ENCODE assay signal across 11 mouse cellular contexts in genomic region chr16:43465368-43465839, GRCm38 (mm10).
DNase-seq lines count a peak whose midpoint lies in the region; ATAC-seq and TF ChIP-seq lines count a peak whose summit lies in the region.
"Had no signal": no experiment of that assay in that cellular context is flagged by ENCODE, and none has a peak within 500 bp of the region (broad histone marks: within the 10 kb centered on the region; RNA-seq: fewer than 3 reads in every experiment).

No protein-coding gene starts in this region.

- H3K27me3 ChIP-seq in hindbrain, embryonic 15.5 days: no peaks in the 10 kb centered on the region
- no peaks in the 10 kb centered on the region for H3K27me3 ChIP-seq in hindbrain, embryonic 12.5 days
- H3K27me3 ChIP-seq in midbrain, postnatal 0 days (ENCODE audit: insufficient read depth, low read length): no peaks in the 10 kb centered on the region
- no peaks in the 10 kb centered on the region for H3K27me3 ChIP-seq in midbrain, embryonic 16.5 days (ENCODE audit: control insufficient read depth, insufficient read depth, low read depth, low read length)
- H3K27me3 ChIP-seq in stomach, postnatal 0 days (ENCODE audit: control insufficient read depth, insufficient read depth, low read length): no peaks in the 10 kb centered on the region
- H3K27me3 ChIP-seq: embryonic facial prominence, embryonic 15.5 days had no signal

- no peak overlapping the region for H3K9ac ChIP-seq in hindbrain, embryonic 15.5 days
- H3K9ac ChIP-seq in hindbrain, embryonic 12.5 days: no peak overlapping the region
- H3K9ac ChIP-seq in midbrain, postnatal 0 days (replicated peaks; ENCODE audit: low read length, poor library complexity, severe bottlenecking): no peak overlapping the region
- H3K9ac ChIP-seq in midbrain, embryonic 16.5 days (ENCODE audit: low read depth, low read length): no peak overlapping the region
- no peak overlapping the region for H3K9ac ChIP-seq in stomach, postnatal 0 days (ENCODE audit: low read length)
- H3K9ac ChIP-seq: embryonic facial prominence, embryonic 15.5 days had no signal

- ATAC-seq in hindbrain, embryonic 15.5 days (ENCODE audit: low FRiP score, low read depth): 0 out of 2 replicates have a peak, but pooled peaks have one; percentile 21
- no peak for ATAC-seq in hindbrain, embryonic 12.5 days (ENCODE audit: low FRiP score)
- no peak for ATAC-seq in midbrain, postnatal 0 days (ENCODE audit: low FRiP score)
- no peak for ATAC-seq in midbrain, embryonic 16.5 days
- no peak for ATAC-seq in stomach, postnatal 0 days (ENCODE audit: low FRiP score, low TSS enrichment)

- H3K4me2 ChIP-seq in hindbrain, embryonic 15.5 days: no peak overlapping the region
- no peak overlapping the region for H3K4me2 ChIP-seq in hindbrain, embryonic 12.5 days (replicated peaks)
- H3K4me2 ChIP-seq in midbrain, postnatal 0 days (ENCODE audit: low read depth, low read length, poor library complexity, severe bottlenecking): no peak overlapping the region
- H3K4me2 ChIP-seq in midbrain, embryonic 16.5 days (ENCODE audit: low read length): no peak overlapping the region
- H3K4me2 ChIP-seq in stomach, postnatal 0 days (replicated peaks; ENCODE audit: low read depth): 0 out of 2 replicates have a peak overlapping the region, but pooled peaks have one; percentile 9
- H3K4me2 ChIP-seq: embryonic facial prominence, embryonic 15.5 days had no signal

- H3K4me1 ChIP-seq in hindbrain, embryonic 15.5 days (replicated peaks): peaks cover 30% of the 10 kb centered on the region
- H3K4me1 ChIP-seq in hindbrain, embryonic 12.5 days: peaks cover 22% of the 10 kb centered on the region
- peaks cover 4% of the 10 kb centered on the region; the same call in 1 of the 2 replicates for H3K4me1 ChIP-seq in midbrain, postnatal 0 days (ENCODE audit: insufficient read depth, low read length)
- H3K4me1 ChIP-seq in midbrain, embryonic 16.5 days (ENCODE audit: control insufficient read depth, insufficient read depth, low read length): peaks cover 14% of the 10 kb centered on the region
- no peaks in the 10 kb centered on the region for H3K4me1 ChIP-seq in stomach, postnatal 0 days (replicated peaks; ENCODE audit: control insufficient read depth, insufficient read depth)

- H3K36me3 ChIP-seq in hindbrain, embryonic 15.5 days: no peaks in the 10 kb centered on the region
- no peaks in the 10 kb centered on the region for H3K36me3 ChIP-seq in hindbrain, embryonic 12.5 days
- H3K36me3 ChIP-seq in midbrain, postnatal 0 days (ENCODE audit: insufficient read depth, low read length): no peaks in the 10 kb centered on the region
- H3K36me3 ChIP-seq in midbrain, embryonic 16.5 days (ENCODE audit: control insufficient read depth, insufficient read depth, low read length): no peaks in the 10 kb centered on the region
- no peaks in the 10 kb centered on the region for H3K36me3 ChIP-seq in stomach, postnatal 0 days (ENCODE audit: control insufficient read depth, insufficient read depth, low read length)
- H3K36me3 ChIP-seq: embryonic facial prominence, embryonic 15.5 days had no signal

- DNase-seq in cerebellum, adult 9-10 months: peak; percentile 30
- no peak for DNase-seq in cerebellum, postnatal 4 days (ENCODE audit: low spot score in 2 of 2)
- DNase-seq in midbrain, postnatal 0 days (ENCODE audit: low spot score): no peak
- DNase-seq in stomach, postnatal 0 days (ENCODE audit: low spot score): no peak
- no peak for DNase-seq in layer of hippocampus, adult 9-11 months
- DNase-seq: thymus, postnatal 36 days had no signal

- no peak for TF ChIP-seq CTCF in midbrain, postnatal 0 days (IDR thresholded peaks at IDR 0.05)
- no peak for TF ChIP-seq CTCF in stomach, postnatal 0 days (IDR thresholded peaks at IDR 0.05; ENCODE audit: low read depth)

- H3K4me3 ChIP-seq in hindbrain, embryonic 15.5 days: no peak overlapping the region
- no peak overlapping the region for H3K4me3 ChIP-seq in hindbrain, embryonic 12.5 days
- no peak overlapping the region for H3K4me3 ChIP-seq in midbrain, postnatal 0 days (ENCODE audit: low read depth, low read length)
- no peak overlapping the region for H3K4me3 ChIP-seq in midbrain, embryonic 16.5 days (ENCODE audit: low read depth, low read length)
- no peak overlapping the region for H3K4me3 ChIP-seq in stomach, postnatal 0 days (ENCODE audit: low read depth, low read length)
- H3K4me3 ChIP-seq: embryonic facial prominence, embryonic 15.5 days had no signal

- no peak for TF ChIP-seq EP300 in stomach, postnatal 0 days (optimal IDR thresholded peaks at IDR 0.05)

- WGBS in hindbrain, embryonic 15.5 days: 57% methylated on average over 3 of the region's 3 CpGs
- 60% methylated on average over 3 of the region's 3 CpGs for WGBS in hindbrain, embryonic 12.5 days
- WGBS in midbrain, postnatal 0 days: 62% methylated on average over 3 of the region's 3 CpGs
- 65% methylated on average over 3 of the region's 3 CpGs for WGBS in midbrain, embryonic 16.5 days
- 44% methylated on average over 3 of the region's 3 CpGs for WGBS in stomach, postnatal 0 days

- H3K9me3 ChIP-seq in hindbrain, embryonic 15.5 days: no peaks in the 10 kb centered on the region
- no peaks in the 10 kb centered on the region for H3K9me3 ChIP-seq in hindbrain, embryonic 12.5 days (replicated peaks)
- H3K9me3 ChIP-seq in midbrain, postnatal 0 days (ENCODE audit: low read length): no peaks in the 10 kb centered on the region
- H3K9me3 ChIP-seq in midbrain, embryonic 16.5 days (replicated peaks; ENCODE audit: control insufficient read depth, low read length, poor library complexity, severe bottlenecking): no peaks in the 10 kb centered on the region
- H3K9me3 ChIP-seq in stomach, postnatal 0 days (ENCODE audit: control insufficient read depth, low read length): no peaks in the 10 kb centered on the region
- H3K9me3 ChIP-seq: embryonic facial prominence, embryonic 15.5 days had no signal

- H3K27ac ChIP-seq in hindbrain, embryonic 15.5 days (replicated peaks): no peak overlapping the region
- no peak overlapping the region for H3K27ac ChIP-seq in hindbrain, embryonic 12.5 days
- H3K27ac ChIP-seq in midbrain, postnatal 0 days (ENCODE audit: low read depth, low read length): peak overlapping the region; percentile 28; the same call in 1 of the 2 replicates
- H3K27ac ChIP-seq in midbrain, embryonic 16.5 days (ENCODE audit: low read length): no peak overlapping the region
- H3K27ac ChIP-seq in stomach, postnatal 0 days (replicated peaks): peak overlapping the region; percentile 49; the same call in 1 of the 2 replicates
- H3K27ac ChIP-seq: embryonic facial prominence, embryonic 15.5 days; macrophage had no signal

Comparison
In these comparisons a context has a peak if more than half of its experiments do, and no peak if none do; other contexts are left out.
1. H3K27ac ChIP-seq: peak in midbrain, postnatal 0 days (single experiment) and stomach, postnatal 0 days (single experiment); none in hindbrain, embryonic 15.5 days (single experiment), hindbrain, embryonic 12.5 days (single experiment) and midbrain, embryonic 16.5 days (single experiment).